Mouse (Mus musculus): Measurements from ENCODE around the gene Plscr2.
"Not testable (repeated sequence)": the region's sequence is repeated elsewhere in the genome, so short reads cannot be mapped to it uniquely, and the experiment has no call there.

The Plscr2 gene

GRCm38 (mm10) chr9:92273956-92274762, 1.2 kb upstream of the Plscr2 start:
- peak; percentile 88 for DNase-seq

- DNase-seq: peak; percentile 94
Measured at GRCm38 (mm10) chr9:92276360-92276759, 958 bp downstream of the Plscr2 start.

DNA sequence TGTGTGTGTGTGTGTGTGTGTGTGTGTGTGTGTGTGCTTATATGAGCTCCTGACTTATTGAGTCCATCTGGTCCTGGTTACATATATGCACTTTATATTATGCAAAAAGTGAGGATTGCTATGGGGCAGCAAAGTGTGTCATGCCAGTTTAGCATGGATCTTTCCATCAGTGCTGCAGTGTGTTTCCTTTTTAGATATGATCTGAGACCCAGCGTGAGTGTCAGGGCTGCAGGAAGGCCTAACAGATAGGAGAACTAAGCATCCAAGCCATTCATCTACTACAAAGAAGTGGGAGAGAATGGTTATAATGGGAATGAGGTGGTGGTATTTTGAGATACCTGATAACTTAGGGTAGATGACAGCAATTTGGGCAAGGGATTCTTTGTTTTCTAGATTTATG, 4.6 kb downstream of the Plscr2 start:
- DNase-seq: peak; percentile 55

- DNase-seq: no peak
Measured at GRCm38 (mm10) chr9:92282563-92283171, 7.3 kb downstream of the Plscr2 start.

DNA sequence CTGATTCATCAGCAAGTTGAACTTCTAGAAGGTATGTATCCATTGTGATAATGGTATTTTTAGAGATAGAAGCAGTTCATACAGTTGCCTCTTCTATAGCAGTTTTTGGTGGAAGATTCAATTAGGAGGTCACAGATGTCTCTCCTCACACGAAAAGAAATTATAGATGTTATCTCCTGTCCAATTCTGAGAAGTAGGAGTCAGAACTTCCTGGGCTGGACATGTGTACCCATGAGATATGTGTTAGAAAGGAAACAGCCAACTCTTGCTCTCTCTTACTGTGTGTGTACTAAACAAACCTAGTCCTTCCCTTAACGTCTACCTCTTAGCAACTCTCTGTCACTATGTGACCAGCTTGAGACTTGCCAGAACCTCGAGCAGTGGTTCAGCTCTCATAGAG, 14.3 kb downstream of the Plscr2 start:
- DNase-seq: no peak

DNA sequence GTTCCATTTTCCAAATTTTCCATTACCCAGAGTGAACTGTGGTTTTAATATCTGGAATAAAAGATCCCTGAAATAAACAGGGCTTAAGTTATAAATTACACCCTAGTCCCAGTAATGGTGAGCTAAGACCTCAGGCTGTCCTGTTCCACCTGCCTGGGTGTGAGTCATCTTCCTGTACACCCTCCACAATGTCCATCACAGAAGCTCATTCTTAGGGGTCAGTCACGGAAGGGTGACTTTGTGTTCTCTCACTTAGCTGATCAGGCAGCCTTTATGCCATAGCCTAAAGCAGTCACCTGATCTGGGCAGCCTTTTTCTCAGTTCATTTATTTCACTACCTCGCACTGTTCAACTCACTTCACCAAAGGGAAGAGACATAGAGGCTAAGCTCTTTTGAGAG, 16.8 kb downstream of the Plscr2 start:
- DNase-seq: peak; percentile 79

- peak; percentile 63 for DNase-seq
Measured at GRCm38 (mm10) chr9:92292922-92293321, 17.5 kb downstream of the Plscr2 start.

- DNase-seq: no peak
Measured at GRCm38 (mm10) chr9:92293560-92294548, 18.5 kb downstream of the Plscr2 start.

DNA sequence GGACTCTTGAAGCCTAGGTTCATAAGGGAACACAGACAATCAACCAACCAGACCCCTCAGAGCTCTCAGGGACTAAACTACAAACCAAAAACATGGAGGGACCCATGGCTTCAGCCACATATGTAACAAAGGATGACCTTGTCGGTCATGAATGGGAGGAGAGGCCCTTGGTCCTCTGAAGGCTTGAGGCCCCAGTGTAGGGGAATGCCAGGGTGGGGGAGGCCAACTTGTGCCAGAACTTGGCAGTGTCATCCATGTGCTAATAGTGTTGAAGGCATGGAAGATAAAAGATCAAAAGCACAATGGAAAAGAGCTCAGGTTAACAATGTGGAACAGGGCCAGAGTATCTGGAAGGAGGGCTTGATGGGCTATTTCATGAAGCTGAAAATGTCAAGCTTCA, 22.9 kb downstream of the Plscr2 start:
- DNase-seq: peak; percentile 68

- DNase-seq: no peak
Measured at GRCm38 (mm10) chr9:92301213-92301612, 25.8 kb downstream of the Plscr2 start.

- no peak for DNase-seq
Measured at GRCm38 (mm10) chr9:92305075-92305474, 29.7 kb downstream of the Plscr2 start.

- no peak for DNase-seq
Measured at GRCm38 (mm10) chr9:92305620-92306220, 30.3 kb downstream of the Plscr2 start.

DNA sequence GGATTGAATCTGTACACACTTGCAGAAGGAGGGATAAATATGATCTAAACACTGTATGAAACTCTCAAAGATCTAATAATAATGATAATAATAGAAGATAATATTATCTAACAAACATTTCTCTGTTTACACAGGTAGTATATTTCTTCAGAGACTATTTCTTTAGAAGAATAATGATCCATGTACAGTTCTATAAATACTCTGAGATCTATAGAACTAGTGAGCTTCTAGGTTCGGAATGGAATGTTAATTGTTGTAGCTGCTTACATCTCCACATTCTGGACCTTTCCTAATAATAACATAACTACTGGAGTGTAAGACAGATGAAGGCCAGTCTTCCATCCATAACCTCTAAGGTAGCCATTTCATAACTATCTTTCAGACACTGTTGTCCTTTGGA, 33.7 kb downstream of the Plscr2 start, which contains the start of gene 1700057G04Rik:
Gene 1700057G04Rik (plus strand): TSS at position 301 of the 400 bp plus-strand sequence.
- DNase-seq: no peak

DNA sequence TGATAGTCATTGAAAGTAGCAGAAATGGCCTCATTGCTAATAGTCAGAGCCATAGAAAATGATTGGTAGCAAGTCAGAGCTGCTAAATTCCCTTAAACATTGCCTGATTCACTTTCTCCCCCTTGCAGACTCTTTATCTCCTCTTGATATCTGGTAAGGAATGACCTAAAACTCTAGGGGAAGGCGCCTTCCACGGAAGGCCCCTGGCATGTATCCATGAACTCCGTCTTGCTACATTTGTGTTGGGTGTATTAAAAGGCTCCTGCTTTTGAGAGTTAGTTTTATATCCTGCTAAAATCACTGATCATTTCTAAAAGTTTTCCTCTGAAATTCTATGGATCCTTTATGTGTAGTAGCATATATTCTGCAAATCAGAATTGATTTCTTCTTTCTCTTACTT, 41.4 kb downstream of the Plscr2 start:
- DNase-seq: no peak

DNA sequence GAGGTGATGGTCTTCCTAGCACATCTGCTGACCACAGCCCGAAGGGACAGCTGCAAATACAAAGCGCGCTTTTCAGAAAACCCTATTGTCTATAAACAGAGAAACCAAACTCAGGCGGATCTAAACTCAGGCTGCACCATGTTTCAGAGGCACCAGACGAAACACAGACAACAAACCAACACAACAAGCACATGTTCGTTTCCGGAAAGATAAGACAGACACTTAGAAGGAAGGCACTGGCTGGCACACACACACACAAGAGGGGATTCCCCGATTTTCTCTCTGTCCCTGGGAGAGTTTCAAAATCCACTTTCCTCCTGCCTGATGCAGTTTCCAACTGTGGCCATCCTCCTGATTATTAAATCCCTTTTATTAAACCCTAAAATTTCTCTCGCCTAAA, 50.5 kb downstream of the Plscr2 start:
- not testable (repeated sequence) for DNase-seq

DNA sequence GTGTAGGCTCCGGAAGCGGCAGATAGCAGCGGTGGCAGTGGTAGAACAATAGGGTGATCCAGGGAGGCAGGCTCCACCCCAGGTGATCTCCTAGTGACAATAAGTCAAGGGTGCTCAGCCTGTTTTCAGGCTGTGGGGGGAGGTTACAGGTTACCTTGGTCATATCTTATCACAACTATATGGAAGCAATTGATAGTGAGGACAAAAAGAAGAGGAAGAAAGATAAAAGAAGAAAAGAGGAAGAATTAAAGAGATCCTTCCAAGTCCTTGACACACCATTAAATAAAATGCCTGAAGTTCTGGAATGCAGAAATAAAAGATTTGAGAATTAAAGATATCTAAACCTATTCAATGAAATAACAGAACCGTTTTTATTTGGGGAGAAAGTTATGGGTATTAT, 51.4 kb downstream of the Plscr2 start:
- DNase-seq: peak; percentile 77

DNA sequence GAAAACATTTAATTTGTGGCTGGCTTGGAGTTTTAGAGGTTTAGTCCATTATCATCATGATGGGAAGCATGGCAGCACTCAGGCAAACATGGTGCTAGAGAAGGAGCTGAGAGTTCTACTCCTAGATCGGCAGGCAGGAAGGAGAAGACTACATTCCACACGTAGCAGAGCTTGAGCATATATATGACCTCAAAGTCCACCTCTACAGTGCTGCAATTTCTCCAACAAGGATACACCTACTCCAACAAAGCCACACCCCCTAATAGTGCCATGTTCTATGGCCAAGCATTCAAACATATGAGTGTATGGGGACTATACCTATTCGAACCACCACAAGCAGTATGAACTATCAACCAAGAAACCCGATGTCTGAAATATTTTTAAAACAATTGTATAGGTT, 56.0 kb downstream of the Plscr2 start:
- DNase-seq: no peak

- no peak for DNase-seq
Measured at GRCm38 (mm10) chr9:92334845-92335244, 59.4 kb downstream of the Plscr2 start.

DNA sequence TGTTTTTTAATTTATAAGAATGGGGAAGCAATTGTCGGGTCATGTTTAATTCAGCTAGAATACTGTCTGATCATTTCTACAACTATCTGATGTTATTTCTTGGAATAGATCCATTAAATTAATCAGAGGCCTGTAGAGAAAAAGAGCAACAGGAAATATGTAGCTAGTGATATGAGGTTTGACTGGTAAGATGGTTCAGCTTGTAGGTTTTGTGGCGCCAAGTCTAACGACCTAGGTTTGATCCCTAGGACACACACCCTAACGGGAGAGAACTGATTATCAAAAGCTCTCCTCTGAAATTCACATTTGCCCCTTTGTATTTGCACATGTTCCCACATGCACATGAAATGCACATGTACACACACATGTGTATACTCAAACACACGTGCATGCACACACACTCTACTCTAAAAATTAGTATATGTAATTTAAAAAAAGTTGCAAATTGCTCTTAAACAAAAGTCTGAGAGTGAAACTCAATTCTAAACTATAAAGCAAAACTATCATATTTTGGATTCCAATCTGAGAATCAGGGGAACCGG, 59.9 kb downstream of the Plscr2 start:
- no peak for DNase-seq

DNA sequence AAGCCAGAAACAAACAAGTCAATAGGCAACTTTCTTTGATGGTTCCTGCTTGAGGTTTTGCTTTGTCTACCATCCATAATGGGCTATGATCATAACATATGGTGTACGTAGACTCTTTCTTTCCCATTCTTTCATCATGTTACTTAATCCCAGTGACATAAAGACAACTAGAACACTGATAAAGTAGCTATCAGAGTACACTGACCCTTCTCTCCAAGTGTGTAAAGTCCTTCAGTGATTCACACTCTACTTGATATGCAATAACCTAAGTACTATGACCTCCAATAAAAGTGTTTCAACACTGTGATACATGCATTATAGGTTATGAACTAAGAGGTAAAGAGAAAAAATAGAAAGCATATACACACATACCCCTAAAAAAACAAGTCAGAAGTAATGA, 61.7 kb downstream of the Plscr2 start:
- DNase-seq: no peak

GRCm38 (mm10) chr9:92337661-92338060, 62.3 kb downstream of the Plscr2 start:
- DNase-seq: peak; percentile 93

- no peak for DNase-seq
Measured at GRCm38 (mm10) chr9:92338954-92339353, 63.6 kb downstream of the Plscr2 start.

All from heart, adult 11 months (tissue).